Mouse (Mus musculus) right cerebral cortex, postnatal 4 days (tissue): Measurements from ENCODE around the gene 1700025C18Rik.
A peak's percentile ranks its signal among the peaks of the same experiment; 100 is the strongest.

Experiments
- DNase-seq: peaks from one replicate; pipeline ENCODE4 v3.0.0-alpha.2; 2022

The 1700025C18Rik gene

GRCm38 (mm10) chr2:165034131-165035057 is 56.2 kb downstream of the 1700025C18Rik start, which contains the start of gene Ncoa5:
Gene Ncoa5, minus strand, starts transcription at chr2:165034867.
- DNase-seq = peak; percentile 97

GRCm38 (mm10) chr2:165033306-165033705 is 57.2 kb downstream of the 1700025C18Rik start:
- DNase-seq = no peak

GRCm38 (mm10) chr2:165032533-165032932 is 58.0 kb downstream of the 1700025C18Rik start:
- no peak for DNase-seq
